Mouse (Mus musculus): ENCODE data around the gene Tchp.

Tchp gene

DNA sequence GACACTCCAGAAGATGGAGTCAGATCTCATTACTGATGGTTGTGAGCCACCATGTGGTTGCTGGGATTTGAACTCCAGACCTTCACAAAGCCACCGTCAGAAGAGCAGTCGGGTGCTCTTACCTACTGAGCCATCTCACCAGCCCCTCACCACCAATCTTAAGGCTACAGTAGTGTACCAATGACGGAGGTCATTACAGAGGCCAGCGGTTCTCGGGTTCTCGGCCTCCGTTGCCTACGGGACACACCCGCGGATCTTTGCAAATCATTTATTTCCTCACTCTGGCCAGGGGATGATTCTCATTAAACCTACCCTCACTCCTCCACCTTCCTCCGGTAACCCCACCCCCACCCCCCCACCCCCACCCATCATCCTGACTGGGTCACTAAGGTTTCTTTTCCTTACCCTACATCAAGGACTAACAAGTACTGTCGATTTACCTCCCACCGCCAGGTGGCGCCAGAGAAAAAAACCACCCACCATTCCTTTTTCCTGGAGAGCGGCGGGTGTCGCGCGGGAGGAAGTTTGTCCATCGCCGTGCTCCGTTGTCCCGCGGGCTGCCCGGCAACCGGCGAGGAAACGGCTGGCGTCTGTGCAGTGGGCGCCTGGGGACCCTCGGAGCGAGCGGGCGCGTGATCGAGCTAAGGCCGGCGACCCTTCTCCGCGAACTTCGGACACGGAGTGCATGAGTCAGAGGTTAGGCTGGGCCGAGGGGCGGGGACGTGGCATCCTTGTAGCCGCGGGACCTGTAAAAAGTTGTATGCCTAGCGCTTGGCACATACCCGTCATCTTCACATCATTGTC is at the start of gene Tchp:
TSS of gene Tchp (plus strand) at position 496 of the 804 bp plus-strand sequence.
- peak; percentile 96 for DNase-seq

DNA sequence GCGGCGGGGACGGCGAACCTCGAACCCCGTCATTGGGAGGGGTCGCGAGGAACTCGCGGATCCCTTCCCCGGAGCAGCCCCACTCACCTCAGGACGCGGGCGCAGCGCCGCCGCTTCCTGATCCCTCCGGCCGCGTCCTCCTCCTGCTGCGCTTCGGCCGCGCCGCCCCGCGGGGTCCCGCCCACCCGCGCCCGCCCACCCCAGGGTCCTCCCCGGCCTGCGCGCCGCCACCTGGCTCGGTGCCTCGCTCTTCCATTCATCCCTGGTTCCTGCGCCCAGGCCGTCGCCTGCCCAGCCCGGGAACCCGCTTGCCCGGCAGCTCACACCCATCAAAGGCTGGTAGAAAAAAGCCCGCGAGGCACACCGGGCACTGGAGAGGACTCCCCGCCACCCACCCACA is 49.3 kb upstream of the Tchp start, which contains the start of gene Trpv4:
TSS of gene Trpv4 (minus strand) at position 167 of the 400 bp plus-strand sequence.
- no peak for DNase-seq

DNA sequence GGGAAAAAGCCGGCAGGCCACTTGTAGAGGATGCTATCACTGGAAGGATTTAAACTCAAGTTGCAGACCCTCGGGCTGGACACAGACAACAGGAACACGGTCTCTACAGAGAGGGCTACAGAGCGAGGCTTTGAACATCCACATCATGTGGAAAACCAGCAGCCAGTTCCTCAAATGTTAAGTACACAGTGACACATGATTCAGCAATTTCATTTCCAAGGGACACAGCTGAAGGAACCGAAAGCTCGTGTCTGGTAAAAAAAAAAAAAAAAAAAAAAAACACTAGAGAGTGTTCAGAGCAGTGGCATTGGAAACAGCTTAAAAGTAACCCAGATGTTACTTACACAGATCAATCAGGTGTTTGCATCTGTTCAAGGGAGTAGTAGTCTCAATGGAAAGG is 46.5 kb upstream of the Tchp start:
- no peak for DNase-seq

DNA sequence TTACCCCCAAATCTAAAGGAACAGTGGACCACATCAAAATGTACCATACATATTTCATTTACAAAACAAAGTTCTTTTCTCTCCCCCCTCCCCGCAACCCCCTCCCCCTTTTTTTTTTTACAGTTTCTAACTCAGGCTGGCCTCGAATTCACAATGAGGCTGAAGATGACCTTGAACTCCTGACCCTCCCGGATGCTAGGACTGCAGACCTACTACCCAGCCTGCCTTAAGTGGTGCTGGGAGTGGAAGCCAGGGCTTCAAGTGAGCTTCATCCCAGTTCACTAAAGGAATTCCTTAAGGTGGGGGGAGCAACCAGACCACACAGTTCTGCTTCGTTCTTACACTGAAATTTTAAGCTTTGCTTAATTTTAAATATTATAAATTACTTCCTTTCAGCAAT is 43.4 kb upstream of the Tchp start:
- DNase-seq: no peak

DNA sequence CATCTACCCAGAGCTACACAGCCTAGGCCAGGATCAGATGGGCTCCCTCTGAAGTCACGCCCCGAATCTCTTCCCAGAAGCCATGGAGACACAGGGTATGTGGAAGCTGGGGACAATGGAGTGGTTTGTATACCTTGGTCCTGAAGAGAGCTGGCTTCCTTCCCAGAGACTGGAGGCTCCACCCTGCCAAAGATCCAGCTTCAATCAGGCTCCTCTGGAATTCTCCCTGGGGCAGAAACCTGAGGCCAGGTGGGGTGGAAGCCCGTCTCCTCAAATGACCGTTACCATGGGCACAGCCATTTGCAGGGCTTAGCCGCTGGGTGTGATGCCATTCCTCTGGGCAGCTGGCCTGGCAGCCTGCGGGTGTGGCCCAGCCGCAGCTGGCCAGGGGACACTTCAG is 42.8 kb upstream of the Tchp start:
- DNase-seq: no peak

DNA sequence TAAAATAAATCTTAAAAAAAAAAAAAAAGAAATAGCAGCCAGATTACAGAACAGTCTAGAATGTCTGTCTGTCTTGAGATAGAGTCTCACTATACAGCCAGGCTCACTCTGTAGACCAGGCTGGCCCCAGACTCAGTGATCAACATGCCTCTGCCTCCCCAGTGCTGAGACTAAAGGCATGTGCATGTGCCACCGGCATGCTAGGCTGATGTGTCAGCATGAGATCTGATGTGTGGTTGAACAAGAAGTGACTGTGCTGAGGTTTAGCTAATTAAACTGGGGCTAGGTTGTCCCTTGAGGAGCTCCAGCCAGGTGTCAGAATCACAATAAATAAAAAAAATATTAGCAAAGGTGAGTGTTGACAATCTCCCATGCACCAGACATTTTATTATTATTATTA is 40.9 kb upstream of the Tchp start:
- no peak for DNase-seq

DNA sequence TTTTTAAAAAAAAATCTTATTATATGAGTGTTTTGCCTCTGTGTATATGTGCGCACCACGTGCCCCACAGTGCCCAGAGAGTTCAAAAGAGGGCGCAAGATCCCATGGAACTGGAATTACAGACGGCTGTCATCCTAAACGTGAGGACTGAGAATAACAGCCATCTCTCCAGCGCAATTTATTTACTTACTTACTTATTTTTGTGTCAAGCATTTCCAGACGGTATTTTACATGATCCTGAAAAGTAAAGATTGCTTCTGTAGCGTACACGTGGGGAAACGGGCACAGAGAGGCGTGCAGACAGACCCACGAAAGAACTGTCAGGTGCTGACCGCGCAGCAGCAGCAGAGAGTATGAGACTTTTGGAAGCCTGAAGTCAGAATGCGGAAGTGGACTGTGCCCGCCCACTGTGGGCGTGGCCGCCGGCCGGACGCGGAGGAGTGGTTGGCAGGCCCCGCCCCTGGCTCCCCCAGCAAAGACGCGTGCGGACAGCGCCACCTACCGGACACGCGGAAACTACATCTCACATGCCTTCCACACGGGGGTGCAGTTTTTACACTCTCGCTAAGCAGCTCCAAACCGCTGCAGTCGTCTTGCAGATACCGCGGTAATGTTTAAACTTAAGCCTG is 40.2 kb upstream of the Tchp start:
- peak; percentile 100 for DNase-seq

DNA sequence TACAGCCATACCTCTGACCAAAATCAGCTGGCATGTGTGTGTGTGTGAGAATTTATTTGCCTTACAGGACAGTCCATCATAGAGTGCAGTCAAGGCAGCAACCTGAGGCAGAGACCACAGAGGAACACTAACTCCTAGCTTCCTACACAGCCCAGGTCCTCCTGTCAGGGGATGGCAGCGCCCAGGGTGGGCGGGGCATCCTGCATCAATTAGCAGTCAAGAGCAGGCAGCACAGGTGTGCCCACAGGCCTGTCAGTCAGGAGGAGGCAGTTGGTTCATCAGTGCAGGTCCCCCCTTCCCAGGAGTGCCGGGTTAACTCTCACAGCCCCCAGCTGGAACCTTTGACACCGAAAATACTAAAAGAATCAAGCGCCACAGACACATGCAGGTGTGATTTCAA is 38.5 kb upstream of the Tchp start:
- no peak for DNase-seq

DNA sequence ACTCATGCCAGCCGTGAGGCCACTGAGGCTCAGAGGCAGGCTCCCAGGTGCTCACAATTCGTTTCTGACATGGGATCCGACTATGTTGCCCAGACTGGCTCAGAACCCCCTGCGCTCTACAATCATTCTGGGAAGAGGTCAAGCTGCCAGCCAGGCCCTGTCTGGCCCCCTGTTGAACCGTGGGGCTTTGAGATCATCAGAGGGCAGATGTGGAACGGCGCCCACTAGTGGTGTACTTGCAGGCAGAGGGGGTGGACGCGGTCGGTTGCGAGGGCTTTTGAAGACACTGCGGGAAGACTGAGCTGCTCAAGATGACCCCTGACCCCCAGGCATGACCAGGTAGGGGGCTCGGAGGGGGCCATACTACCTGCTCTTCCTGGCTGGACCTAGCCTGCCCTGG is 34.4 kb upstream of the Tchp start:
- DNase-seq: peak in 1 of 2 experiments; percentile 19

DNA sequence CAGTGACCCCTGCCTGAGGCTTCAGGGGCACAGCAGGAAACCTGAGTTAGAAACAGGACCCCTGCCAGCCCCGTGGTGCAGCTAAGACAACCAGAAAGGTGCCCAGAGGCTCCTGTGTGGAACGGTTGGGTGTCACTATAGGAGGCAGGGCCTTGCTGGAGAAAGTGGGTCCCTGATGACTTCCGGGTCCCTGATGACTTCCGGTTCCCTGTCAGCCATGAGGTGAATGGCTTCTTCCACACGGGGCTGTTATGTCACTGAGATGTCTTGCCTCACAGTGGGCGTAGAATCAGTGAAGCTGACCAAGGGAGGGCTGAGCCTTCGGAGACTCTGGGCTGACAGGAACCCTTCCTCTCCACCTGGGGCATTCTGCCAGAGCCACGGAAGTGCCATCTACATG is 33.0 kb upstream of the Tchp start:
- no peak for DNase-seq

DNA sequence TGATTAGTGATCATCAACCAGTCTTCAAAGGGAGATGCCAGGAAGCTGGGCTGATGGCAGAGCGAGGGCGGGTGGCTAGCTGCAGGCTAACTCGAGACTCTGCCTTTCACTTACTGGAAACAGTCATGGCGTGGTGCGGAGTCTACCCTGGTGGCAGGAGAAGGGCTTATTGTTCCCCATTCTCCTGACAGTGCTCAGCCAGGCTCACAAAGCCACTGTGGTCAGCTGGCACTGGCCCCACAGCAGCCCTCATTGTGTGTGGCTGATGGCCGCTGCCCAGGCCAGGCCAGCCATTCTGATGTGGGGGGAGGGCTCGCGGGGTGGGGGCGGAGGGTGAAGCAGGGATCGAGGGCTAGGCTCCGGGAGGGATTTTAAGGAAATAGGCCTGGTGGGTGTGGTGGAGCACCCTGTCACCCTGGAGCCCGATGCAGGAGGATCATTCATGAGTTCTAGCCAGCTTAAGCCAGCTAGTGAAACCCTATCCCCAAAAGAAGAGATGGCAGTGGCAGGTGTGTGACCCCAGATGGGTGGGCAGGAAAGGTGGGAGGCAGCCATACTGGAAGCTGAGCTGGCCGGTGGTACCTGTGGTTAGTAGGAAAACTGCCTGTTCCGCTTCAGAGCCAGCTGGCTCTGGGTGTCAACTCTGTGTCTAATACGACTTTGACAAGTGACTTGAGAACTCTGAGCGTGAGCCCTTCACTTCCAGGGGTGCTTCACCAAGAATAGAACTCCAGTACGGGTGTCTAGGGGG is 27.5 kb upstream of the Tchp start:
- DNase-seq: peak in 1 of 2 experiments; percentile 9

DNA sequence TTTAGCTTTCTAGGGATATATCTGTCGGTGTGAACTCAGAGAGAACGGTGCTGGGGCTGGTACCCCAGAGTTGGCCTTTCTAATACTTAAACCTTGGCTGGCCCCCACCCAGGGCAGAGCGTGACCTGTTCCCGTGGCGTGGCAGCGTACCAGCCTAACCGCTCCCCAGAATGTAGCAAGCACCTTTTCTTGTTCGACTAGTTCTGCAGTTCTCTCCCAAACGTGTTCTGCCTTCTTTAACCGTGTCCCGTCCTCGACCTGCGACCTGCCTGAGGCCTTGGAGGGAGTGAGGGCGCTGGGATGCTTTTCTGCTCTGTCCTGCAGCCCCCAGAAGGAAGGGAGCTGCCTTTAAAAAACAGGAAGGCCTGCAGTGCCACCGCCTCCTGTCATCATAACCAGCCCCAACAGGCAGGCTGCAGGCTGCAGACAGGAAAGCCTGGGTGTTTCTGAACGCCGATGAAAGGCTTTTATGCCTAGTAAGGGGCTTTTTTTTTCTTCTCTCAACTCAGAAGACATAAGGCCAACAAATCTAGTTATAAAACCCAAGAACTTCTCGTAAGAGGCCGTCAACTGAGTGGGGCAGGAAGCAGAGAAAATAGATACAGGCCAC is 26.8 kb upstream of the Tchp start:
- DNase-seq: no peak

DNA sequence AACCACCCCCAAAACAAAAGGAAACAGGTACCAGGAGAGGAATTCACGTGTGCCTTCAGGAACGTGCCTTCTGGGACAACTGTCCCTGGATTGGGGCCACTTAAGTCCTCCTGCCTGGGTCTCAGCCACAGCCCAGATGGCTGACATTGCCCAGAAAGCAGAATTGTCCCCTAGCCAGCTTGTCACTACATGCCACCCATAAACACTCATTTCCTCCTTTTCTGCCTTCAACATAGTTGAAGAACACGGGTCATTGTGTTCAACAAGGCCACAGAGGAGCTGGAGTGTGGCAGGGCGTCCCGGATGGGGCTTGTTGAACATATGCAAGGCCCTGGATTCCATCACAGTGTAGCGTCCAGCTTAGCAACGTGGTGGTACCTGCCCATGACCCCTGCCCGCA is 25.8 kb upstream of the Tchp start:
- DNase-seq: peak; percentile 42 to 57

DNA sequence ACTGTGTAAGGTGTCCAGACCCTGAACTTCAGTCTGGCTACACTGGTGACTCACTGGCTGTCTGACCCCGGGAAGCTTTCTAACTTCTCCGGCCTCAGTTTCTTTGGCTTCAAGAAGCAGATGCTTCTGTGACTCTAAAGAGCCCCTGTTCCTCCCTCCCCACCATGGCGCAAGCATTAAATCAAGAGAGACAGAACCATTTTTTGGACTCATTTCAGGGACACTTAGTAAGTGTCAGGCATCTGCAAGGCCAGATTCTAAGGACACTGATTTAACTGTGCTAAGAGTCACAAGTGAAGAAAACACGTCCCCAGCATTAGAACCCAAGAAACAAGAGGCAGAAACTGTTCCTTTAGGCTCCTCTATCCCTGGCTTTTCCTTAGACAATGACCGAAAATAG is 21.6 kb upstream of the Tchp start:
- DNase-seq: no peak

DNA sequence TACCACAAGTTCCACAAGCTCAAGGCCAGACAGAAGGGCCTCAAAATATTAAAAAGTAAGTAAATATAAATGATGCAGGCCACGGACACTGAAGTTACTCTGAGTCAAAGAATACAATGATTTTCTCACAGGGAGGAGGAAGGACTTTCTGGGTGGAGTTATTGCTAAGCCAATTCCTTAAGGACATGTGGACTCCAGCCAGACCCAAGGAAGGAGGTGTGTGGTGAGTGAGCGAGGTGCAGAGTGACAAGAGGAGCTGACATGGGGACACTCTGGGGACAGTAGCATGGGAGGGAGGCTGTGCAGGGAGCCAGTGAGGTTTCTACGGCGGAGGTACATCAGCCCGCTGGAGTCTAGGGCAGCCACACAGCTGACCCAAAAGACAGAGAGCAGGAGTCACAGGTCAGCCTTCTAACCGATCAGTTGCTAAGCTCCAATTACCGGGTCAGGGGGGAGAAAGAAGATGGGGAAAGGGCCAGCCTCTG is 20.8 kb upstream of the Tchp start:
- no peak for DNase-seq

DNA sequence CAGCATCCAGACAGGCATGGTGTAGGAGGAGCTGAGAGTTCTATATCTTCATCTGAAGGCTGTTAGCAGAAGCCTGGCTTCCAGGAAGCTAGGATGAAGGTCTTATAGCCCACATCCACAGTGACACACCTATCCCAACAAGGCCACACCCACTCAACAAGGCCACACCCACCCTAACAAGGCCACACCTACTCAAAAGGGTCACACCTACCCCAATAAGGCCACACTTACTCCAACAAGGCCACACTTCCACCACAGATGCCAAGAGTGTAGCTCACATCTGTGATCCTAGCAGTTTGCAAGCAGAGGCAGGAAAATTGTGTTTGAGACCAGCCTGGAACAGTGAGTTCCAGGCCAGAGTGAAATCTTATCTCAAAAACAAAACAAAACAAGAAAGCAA is 19.7 kb upstream of the Tchp start:
- DNase-seq: peak; percentile 48 to 54

DNA sequence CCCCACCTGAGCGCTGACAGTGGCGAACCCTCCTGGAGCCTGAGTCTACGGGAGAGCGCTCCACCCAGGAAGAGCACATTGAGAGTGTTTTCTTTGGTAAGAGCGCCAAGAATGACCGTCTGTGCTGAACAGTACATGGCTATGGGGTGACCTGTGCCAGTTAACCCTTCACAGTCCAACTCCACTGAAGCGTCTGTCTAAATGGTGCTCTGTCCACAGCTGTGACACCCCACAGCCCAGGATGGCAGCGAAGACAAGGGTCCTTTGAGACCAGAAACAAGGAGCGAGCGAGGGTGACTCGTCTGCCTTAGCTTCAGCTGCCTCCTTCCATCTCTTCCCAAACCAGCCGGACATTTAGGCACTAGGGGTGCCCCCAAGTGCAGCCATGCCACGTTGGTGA is 18.9 kb upstream of the Tchp start:
- no peak for DNase-seq

DNA sequence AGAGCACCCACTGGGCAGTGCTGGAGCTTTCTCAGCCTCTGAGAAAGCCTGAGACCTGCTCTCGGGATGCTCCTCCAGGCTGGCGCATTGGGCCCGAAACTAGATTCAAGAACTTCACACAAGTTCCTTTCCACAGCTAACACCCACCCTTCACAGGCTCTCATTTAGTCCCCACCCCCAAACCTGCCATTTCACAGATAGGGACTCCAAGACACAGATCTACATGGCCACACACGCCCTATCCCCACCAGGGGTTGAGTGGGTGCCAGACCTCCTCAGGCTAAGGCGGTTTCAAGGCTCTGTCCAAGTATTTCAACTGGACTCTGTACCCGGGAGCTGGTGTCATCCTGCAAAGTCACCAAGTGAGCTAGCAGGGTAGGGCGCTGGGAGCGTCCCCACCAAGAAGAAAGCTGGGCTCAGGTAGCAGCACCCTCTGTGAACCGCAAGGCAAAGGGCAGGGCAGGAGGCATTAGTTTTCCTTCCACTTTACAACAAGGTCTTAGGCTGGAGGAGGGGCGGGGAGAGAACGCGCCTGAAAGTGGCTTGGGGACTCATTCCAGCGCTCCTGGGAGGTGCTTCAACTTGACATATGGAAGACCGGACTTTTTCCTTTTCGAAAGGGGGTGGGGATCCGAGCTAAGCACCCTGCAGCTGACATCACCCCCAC is 17.7 kb upstream of the Tchp start:
- DNase-seq: peak; percentile 43 to 53

DNA sequence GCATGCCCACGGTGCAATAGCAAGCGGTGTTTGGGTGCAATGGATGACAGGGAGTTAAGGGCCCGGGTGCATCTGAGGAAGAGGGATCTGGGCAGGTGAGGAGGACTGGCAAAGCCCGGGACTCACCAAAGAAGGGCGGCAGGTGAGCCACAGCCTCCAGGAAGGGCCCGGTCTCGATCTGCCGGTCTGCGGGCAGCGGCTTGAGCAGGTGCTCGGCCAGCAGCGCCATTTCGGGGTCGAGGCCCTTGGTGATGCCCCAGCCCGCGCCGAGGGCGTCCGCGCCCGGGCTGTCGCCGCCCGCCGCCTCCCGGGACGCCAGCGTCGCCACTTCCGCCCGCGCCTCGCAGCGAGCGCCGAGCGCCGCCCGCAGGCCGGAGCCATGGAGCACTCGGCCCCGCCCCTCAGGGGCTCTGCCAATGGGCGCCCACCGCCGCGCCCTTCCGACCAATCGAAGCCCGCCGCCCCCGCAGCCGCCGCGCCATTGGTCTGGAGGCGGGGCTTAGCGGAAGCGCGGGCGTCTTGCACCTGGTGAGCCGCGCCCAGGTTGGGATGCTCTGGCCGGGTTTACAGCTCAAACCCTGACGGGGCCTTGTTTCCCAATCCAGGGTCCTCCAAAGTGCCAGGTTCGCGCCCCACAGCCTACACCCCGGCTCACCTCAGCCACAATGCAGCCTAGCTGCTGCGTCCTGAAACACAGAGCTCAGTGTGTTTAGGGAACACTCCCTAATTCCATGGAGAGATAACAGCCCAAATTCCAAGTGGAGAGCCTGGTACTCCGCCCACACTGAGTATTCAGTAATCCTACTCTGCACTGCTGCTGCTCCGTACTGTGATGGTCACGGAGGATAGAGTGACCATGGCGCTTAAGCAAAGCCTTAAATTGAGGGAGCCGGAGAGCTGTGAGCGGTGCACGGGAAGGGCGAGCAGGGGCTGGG is 16.7 kb upstream of the Tchp start, which contains the start of gene Gltp:
TSS of gene Gltp (minus strand) at position 352 of the 935 bp plus-strand sequence.
- DNase-seq: peak; percentile 96

DNA sequence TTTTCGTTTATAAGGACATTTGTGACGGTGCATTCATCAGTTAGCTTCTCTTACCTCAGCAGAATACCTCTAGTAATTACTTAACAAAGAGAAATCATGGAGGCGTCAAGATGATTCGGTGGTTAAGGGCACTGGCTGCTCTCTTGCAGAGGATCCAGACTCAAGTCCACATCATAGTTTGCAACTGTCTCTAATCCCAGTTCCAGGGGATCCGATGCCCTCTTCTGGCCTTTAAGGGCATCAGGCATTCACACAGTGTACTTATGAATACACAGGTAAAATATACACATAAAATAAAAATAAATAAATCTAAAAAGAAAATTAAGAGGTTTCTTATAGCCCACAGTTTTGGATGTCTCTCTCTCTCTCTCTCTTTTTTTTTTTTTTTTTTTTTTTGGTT is 11.8 kb upstream of the Tchp start:
- DNase-seq: no peak

DNA sequence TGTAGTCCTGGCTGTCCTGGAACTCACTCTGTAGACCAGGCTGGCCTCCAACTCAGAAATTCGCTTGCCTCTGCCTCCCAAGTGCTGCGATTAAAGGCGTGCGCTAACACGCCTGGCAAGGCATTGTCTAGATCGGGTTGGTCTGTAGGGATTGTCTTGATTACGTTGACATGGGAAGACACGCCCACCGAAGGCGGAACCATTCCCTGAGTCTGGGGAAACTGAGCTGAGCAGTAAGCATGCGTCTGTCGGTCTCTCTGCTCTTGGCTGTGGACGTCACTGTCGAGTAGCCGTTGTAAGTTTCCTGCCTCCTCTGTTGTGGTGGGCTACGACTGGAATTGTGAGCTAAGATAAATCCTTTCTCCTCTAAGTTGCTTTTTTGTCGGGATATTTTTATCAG is 10.6 kb upstream of the Tchp start:
- no peak for DNase-seq
